Mouse (Mus musculus) embryonic facial prominence, embryonic 11.5 days (tissue): ENCODE results near the gene Mccc1. TPM values are rescaled to one million over a fixed set of nuclear protein-coding genes. Genes with fewer than 3 reads are reported as not detected.
A peak's percentile ranks its signal among the peaks of the same experiment; 100 is the strongest.

Experiments
- ATAC-seq: fragments of 200-750 bp; cut with Nextera tagmentation; replicated peaks from 2 replicates; pipeline ENCODE4 v1.8.0; 2017; ENCODE audit warnings: low read depth; ENCODE audit not compliant: insufficient number of reproducible peaks, low FRiP score, low TSS enrichment
- DNase-seq: peaks from one replicate; pipeline ENCODE4 v3.0.0-alpha.2; 2015; ENCODE audit warnings: low spot score
- H3K27ac ChIP-seq: fragments of 300-500 bp; sonication (generic); replicated peaks from 2 replicates; pipeline ENCODE4 v1.5.1; 2014; ENCODE audit warnings: mild to moderate bottlenecking, low read depth, low read length, control low read depth
- H3K27me3 ChIP-seq: fragments of 300-500 bp; sonication (generic); 2 replicates; pipeline ENCODE4 v1.6.1; 2014; ENCODE audit warnings: mild to moderate bottlenecking, low read length, moderate library complexity, mixed read lengths; ENCODE audit not compliant: control insufficient read depth, insufficient read depth
- H3K36me3 ChIP-seq: fragments of 300-500 bp; sonication (generic); replicated peaks from 2 replicates; pipeline ENCODE4 v1.6.1; 2014; ENCODE audit warnings: low read depth, mild to moderate bottlenecking, low read length, moderate library complexity, mixed read lengths; ENCODE audit not compliant: control insufficient read depth, insufficient read depth
- H3K4me1 ChIP-seq: fragments of 300-500 bp; sonication (generic); 2 replicates; pipeline ENCODE4 v1.6.1; 2014; ENCODE audit warnings: low read length, mixed read lengths; ENCODE audit not compliant: control insufficient read depth, insufficient read depth
- H3K4me2 ChIP-seq: fragments of 300-500 bp; sonication (generic); 2 replicates; pipeline ENCODE4 v1.6.1; 2014; ENCODE audit warnings: low read depth, mild to moderate bottlenecking, control low read depth, low read length, moderate library complexity
- H3K4me3 ChIP-seq: fragments of 300-500 bp; sonication (generic); 2 replicates; pipeline ENCODE4 v1.5.1; 2014; ENCODE audit warnings: low read depth, low read length, control low read depth
- H3K9ac ChIP-seq: fragments of 300-500 bp; sonication (generic); replicated peaks from 2 replicates; pipeline ENCODE4 v1.6.1; 2014; ENCODE audit warnings: mild to moderate bottlenecking, control low read depth, low read length
- H3K9me3 ChIP-seq: fragments of 300-500 bp; sonication (generic); replicated peaks from 2 replicates; pipeline ENCODE4 v1.6.1; 2016; ENCODE audit warnings: mild to moderate bottlenecking, low read length, inconsistent platforms, mixed read lengths; ENCODE audit not compliant: control insufficient read depth
- WGBS: fragments of 180-500 bp; shearing (Covaris S2); extraction: QIAGEN DNeasy Blood & Tissue Kit; methylation state at CpG from one replicate; pipeline ENCODE4 v1.1.7; 2014; 5-methylcytosine and 5-hydroxymethylcytosine counted together
- polyA plus RNA-seq: library from polyadenylated mRNA; unstranded; fragments of >200 nt; fragmentation: Nextera tagmentation; extraction: Ambion mirVana; gene quantifications from 2 replicates; pipeline ENCODE4 v1.2.1, GENCODE M21; 2014

Gene Mccc1
- 39.1 and 42.6 TPM in 2 replicates for polyA plus RNA-seq

GRCm38 (mm10) chr3:36000275-36001239, at the start of gene Mccc1:
Gene Mccc1 (minus strand): TSS chr3:36000678.
- H3K4me1 ChIP-seq = no peaks in the 10 kb centered on the region
- peak; percentile 98 for ATAC-seq
- WGBS = 4% methylated on average over 39 of the region's 39 CpGs

DNA sequence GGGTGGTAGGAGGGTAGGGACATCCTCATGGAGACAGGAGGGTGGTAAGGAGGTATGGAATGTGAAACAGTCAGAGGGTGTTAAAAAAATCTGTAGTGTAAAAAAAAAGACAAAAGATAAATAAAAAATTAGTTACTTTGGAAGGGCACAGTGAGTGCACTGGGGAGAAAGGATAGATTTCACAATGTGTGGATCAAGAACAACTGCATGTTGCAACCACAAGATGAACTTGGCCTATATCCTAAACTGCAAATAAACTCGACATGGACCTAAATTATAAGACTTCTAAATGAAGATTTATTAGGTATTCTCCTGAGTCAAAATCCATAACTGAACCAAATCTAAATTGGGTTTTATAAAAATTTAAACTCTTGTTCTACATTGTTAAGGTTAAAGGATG, 48.6 kb upstream of the Mccc1 start:
- Histone ChIP-seq H3K27ac (no peak overlapping the region), H3K36me3 (no peaks in the 10 kb centered on the region), H3K9ac (no peak overlapping the region), H3K27me3 (no peaks in the 10 kb centered on the region), H3K4me2 (no peak overlapping the region), H3K9me3 (no peaks in the 10 kb centered on the region), H3K4me1 (no peaks in the 10 kb centered on the region), H3K4me3 (no peak overlapping the region)
- no peak for DNase-seq
- WGBS = 69% methylated on average over 1 of the region's 1 CpGs
- no peak for ATAC-seq

More at GRCm38 (mm10) chr3:36000275-36001239, at the start of gene Mccc1:
- no peaks in the 10 kb centered on the region for H3K27me3 ChIP-seq
- H3K27ac ChIP-seq = peak within 1 kb of the TSS; percentile 79
- H3K4me2 ChIP-seq = peak within 1 kb of the TSS; percentile 38
- H3K36me3 ChIP-seq = no peaks in the 10 kb centered on the region
- H3K9me3 ChIP-seq = no peaks in the 10 kb centered on the region
- peak; percentile 95 for DNase-seq
- H3K9ac ChIP-seq = peak within 1 kb of the TSS; percentile 82
- H3K4me3 ChIP-seq = peak within 1 kb of the TSS; percentile 73

- H3K4me3 ChIP-seq = no peak overlapping the region
- no peaks in the 10 kb centered on the region for H3K9me3 ChIP-seq
- H3K4me1 ChIP-seq = no peaks in the 10 kb centered on the region
- no peaks in the 10 kb centered on the region for H3K27me3 ChIP-seq
- H3K27ac ChIP-seq = no peak overlapping the region
- H3K36me3 ChIP-seq = no peaks in the 10 kb centered on the region
- ATAC-seq (no peak), DNase-seq (no peak)
- no peak overlapping the region for H3K4me2 ChIP-seq
- H3K9ac ChIP-seq = no peak overlapping the region
- WGBS = 85% methylated on average over 4 of the region's 4 CpGs
Measured at GRCm38 (mm10) chr3:36045086-36045485, 44.6 kb upstream of the Mccc1 start.

GRCm38 (mm10) chr3:36044520-36044919, 44.0 kb upstream of the Mccc1 start:
- H3K4me3 ChIP-seq = no peak overlapping the region
- H3K9ac ChIP-seq = no peak overlapping the region
- no peaks in the 10 kb centered on the region for H3K36me3 ChIP-seq
- H3K9me3 ChIP-seq = no peaks in the 10 kb centered on the region
- no peak for DNase-seq
- no peaks in the 10 kb centered on the region for H3K27me3 ChIP-seq
- H3K27ac ChIP-seq = no peak overlapping the region
- H3K4me1 ChIP-seq = no peaks in the 10 kb centered on the region
- no peak overlapping the region for H3K4me2 ChIP-seq
- ATAC-seq = no peak

DNA sequence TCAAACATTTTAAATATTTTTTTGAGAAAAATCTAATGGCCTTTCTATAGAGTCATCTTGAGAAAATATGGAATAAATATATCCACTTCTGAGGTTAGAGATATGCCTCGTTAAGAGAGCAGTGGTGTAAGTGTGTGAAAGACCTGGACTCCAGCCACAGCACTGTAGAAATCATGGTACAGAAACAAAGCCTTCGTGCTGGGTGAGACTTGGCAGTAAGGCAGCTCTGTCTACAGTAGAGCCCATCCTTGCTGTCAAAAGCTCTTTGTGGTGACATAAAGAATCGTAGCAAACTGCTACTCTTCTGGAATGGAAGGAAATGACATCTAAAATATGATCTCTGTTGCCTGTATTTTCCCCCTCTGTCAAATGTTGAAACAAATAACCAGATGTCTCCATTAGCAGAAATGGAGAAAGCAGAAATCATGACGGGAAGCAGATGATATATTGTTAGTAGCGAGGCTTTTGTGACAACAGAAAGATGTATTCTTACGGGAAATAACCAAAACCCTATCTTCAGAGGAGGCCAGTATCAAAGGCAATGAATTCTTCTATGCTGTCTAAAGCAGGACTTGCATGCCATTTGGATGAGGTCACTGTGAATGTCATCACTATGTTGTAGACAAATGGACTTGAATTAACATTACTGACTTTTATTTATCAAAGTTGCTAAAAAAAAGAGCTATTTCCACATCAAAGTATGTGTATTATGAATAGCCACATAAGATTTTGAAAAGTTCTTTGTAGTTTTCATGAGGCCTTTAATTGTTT, 31.4 kb upstream of the Mccc1 start:
- H3K27ac ChIP-seq = no peak overlapping the region
- ATAC-seq (no peak), DNase-seq (no peak)
- no peak overlapping the region for H3K9ac ChIP-seq
- H3K4me1 ChIP-seq = no peaks in the 10 kb centered on the region
- no peaks in the 10 kb centered on the region for H3K36me3 ChIP-seq
- no peaks in the 10 kb centered on the region for H3K27me3 ChIP-seq
- H3K4me2 ChIP-seq = no peak overlapping the region
- no peak overlapping the region for H3K4me3 ChIP-seq
- H3K9me3 ChIP-seq = no peaks in the 10 kb centered on the region
- WGBS = 83% methylated on average over 6 of the region's 6 CpGs

- Histone ChIP-seq H3K27me3 (no peaks in the 10 kb centered on the region), H3K36me3 (no peaks in the 10 kb centered on the region), H3K27ac (no peak overlapping the region), H3K4me3 (no peak overlapping the region), H3K9ac (no peak overlapping the region), H3K9me3 (no peaks in the 10 kb centered on the region), H3K4me1 (no peaks in the 10 kb centered on the region), H3K4me2 (no peak overlapping the region)
- DNase-seq (no peak), ATAC-seq (no peak)
- 93% methylated on average over 4 of the region's 4 CpGs for WGBS
Measured at GRCm38 (mm10) chr3:36029993-36030392, 29.5 kb upstream of the Mccc1 start.

GRCm38 (mm10) chr3:36025732-36026131, 25.3 kb upstream of the Mccc1 start:
- DNase-seq (no peak), ATAC-seq (no peak)
- Histone ChIP-seq H3K36me3 (no peaks in the 10 kb centered on the region), H3K4me3 (no peak overlapping the region), H3K4me1 (no peaks in the 10 kb centered on the region), H3K9ac (no peak overlapping the region), H3K27ac (no peak overlapping the region), H3K4me2 (no peak overlapping the region), H3K27me3 (no peaks in the 10 kb centered on the region), H3K9me3 (no peaks in the 10 kb centered on the region)
- 85% methylated on average over 6 of the region's 6 CpGs for WGBS

DNA sequence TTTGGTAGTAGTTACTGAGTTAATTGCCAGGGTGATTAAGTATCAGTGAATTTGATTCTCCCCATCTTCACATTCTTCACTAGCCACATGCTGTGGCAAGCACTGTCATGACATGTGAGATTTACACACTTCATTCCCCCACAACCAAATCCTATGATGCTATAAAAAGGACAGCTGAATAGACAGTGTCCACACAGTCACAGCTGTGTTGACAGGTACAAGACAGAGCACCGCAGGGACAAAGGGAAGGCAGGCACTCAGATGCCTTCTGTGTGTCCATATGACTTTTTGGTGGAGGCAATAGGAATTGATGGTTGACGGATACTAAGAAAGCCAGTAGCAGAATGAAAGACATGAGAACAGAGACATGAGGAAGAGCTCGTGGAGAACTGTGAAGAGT, 10.8 kb upstream of the Mccc1 start:
- DNase-seq (no peak), ATAC-seq (no peak)
- Histone ChIP-seq H3K27me3 (no peaks in the 10 kb centered on the region), H3K9ac (no peak overlapping the region), H3K4me1 (no peaks in the 10 kb centered on the region), H3K4me2 (no peak overlapping the region), H3K36me3 (no peaks in the 10 kb centered on the region), H3K4me3 (no peak overlapping the region), H3K27ac (no peak overlapping the region), H3K9me3 (no peaks in the 10 kb centered on the region)
- WGBS = 72% methylated on average over 3 of the region's 3 CpGs
